Mouse (Mus musculus) cerebellum, adult 2 months (tissue): Measurements from ENCODE around the gene Pqlc3.

ENCODE experiments used
- CTCF ChIP-seq: fragments of 200-500 bp; IDR thresholded peaks from 2 replicates; pipeline ENCODE4 v1.5.1; 2011; ENCODE audit warnings: low read depth, mild to moderate bottlenecking, control low read depth, low read length, moderate library complexity, borderline replicate concordance; ENCODE audit not compliant: insufficient read depth
- POLR2A ChIP-seq: fragments of 200-500 bp; IDR thresholded peaks from 2 replicates; pipeline ENCODE4 v1.6.1; 2011; ENCODE audit warnings: low read length, control low read depth, borderline replicate concordance; ENCODE audit not compliant: insufficient read depth

GRCm38 (mm10) chr12:17033464-17033841, 33.2 kb upstream of the Pqlc3 start:
- TF ChIP-seq CTCF (no peak), POLR2A (no peak)
